Mouse (Mus musculus) thymus, adult 2 months (tissue): ENCODE results near the gene Aunip. TPM values are rescaled to one million over a fixed set of nuclear protein-coding genes. Genes with fewer than 3 reads are reported as not detected.

Experiments
- DNase-seq: peaks from one replicate; pipeline ENCODE4 v3.0.0; 2021
- H3K27ac ChIP-seq: fragments of 200-500 bp; 2 replicates; pipeline ENCODE4 v1.5.1; 2012; ENCODE audit warnings: low read length, control low read depth; ENCODE audit not compliant: control insufficient read depth, insufficient read depth
- H3K27me3 ChIP-seq: fragments of 200-500 bp; 2 replicates; pipeline ENCODE4 v1.6.1; 2012; ENCODE audit warnings: mild to moderate bottlenecking, low read length, moderate library complexity, mixed read lengths; ENCODE audit not compliant: control insufficient read depth, insufficient read depth
- H3K36me3 ChIP-seq: fragments of 200-500 bp; 2 replicates; pipeline ENCODE4 v1.6.1; 2012; ENCODE audit warnings: mild to moderate bottlenecking, low read length, moderate library complexity; ENCODE audit not compliant: control insufficient read depth, insufficient read depth
- H3K4me1 ChIP-seq: fragments of 200-500 bp; replicated peaks from 2 replicates; pipeline ENCODE4 v1.6.1; 2012; ENCODE audit warnings: low read length; ENCODE audit not compliant: control insufficient read depth, insufficient read depth
- H3K4me3 ChIP-seq: fragments of 200-500 bp; 2 replicates; pipeline ENCODE4 v1.5.1; 2012; ENCODE audit warnings: mild to moderate bottlenecking, low read length, control low read depth, moderate library complexity; ENCODE audit not compliant: control insufficient read depth, insufficient read depth
- CTCF ChIP-seq: fragments of 200-500 bp; IDR thresholded peaks from 2 replicates; pipeline ENCODE4 v1.5.1; 2012; ENCODE audit warnings: mild to moderate bottlenecking, control low read depth, low read length, moderate library complexity, borderline replicate concordance; ENCODE audit not compliant: control insufficient read depth, poor library complexity, insufficient read depth; ENCODE audit errors: extremely low read depth
- POLR2A ChIP-seq: fragments of 200-500 bp; IDR thresholded peaks from 2 replicates; pipeline ENCODE4 v1.6.1; 2012; ENCODE audit warnings: mild to moderate bottlenecking, low read length, control low read depth, moderate library complexity; ENCODE audit not compliant: control insufficient read depth, poor library complexity, insufficient read depth; ENCODE audit errors: extremely low read depth
- WGBS: fragments of 180-500 bp; shearing (Covaris S2); methylation state at CpG from one replicate; pipeline ENCODE4 v1.1.7; 2018; 5-methylcytosine and 5-hydroxymethylcytosine counted together
- polyA plus RNA-seq: library from polyadenylated mRNA; depleted of rRNA; stranded (reverse); fragments of >200 nt; gene quantifications from 2 replicates; pipeline ENCODE4 v1.2.3, GENCODE M21; 2012

Aunip gene
- polyA plus RNA-seq, 1 experiment = 2.1 TPM

DNA sequence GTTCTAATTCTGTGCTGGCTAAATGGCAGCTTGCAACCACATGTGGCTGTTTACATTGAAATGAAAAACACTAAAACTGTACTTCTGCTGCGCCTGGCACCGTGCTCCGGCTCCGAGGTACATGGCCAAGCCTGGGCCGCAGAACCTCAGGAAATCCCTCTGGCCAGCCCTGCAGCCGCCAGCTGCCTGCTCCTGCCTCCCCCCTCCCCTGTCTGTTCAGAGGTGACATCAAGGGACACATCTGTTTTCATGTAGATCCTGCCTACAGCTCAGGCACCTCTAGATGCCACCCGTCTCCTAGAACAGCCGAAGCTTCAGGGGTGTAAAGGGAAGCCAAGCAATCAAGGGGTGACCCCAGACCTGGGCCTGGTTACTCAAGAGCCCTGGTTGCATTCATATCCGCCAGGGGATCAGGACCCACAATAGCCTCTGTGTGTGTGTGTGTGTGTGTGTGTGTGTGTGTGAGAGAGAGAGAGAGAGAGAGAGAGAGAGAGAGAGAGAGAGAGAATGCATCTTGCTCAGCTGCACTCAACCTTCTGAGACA is 47.8 kb downstream of the Aunip start:
- DNase-seq = peak; percentile 46
- 11% methylated on average over 9 of the region's 9 CpGs for WGBS
- H3K4me3 ChIP-seq = no peak overlapping the region
- no peak overlapping the region for H3K27ac ChIP-seq
- TF ChIP-seq POLR2A (no peak), CTCF (no peak)
- no peaks in the 10 kb centered on the region for H3K36me3 ChIP-seq
- H3K27me3 ChIP-seq = no peaks in the 10 kb centered on the region
- peaks cover 15% of the 10 kb centered on the region for H3K4me1 ChIP-seq

DNA sequence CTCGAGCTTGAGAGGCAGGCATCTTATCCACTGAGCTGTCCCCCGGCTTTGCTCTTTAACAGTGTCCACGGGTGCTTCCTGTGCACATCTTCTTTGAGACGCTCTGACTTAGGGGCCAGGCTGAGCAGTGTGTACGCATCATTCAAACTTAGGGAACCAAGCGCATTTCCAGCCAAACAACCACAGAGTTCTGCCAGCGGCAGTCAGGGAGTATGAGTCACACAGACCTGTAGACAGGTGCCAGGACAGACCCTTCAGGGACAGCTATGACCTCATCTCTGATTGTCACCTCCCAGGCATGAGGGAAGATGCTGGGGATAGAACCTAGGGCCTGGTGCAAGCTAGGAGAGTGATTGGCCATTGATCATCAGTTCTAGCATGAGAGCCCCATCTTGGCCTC is 48.4 kb downstream of the Aunip start:
- 46% methylated on average over 7 of the region's 7 CpGs for WGBS
- TF ChIP-seq CTCF (no peak), POLR2A (0 out of 2 replicates have a peak, but pooled peaks have one; percentile 24)
- no peaks in the 10 kb centered on the region for H3K27me3 ChIP-seq
- no peaks in the 10 kb centered on the region for H3K36me3 ChIP-seq
- H3K27ac ChIP-seq = no peak overlapping the region
- no peak overlapping the region for H3K4me3 ChIP-seq
- peaks cover 15% of the 10 kb centered on the region for H3K4me1 ChIP-seq
- no peak for DNase-seq

DNA sequence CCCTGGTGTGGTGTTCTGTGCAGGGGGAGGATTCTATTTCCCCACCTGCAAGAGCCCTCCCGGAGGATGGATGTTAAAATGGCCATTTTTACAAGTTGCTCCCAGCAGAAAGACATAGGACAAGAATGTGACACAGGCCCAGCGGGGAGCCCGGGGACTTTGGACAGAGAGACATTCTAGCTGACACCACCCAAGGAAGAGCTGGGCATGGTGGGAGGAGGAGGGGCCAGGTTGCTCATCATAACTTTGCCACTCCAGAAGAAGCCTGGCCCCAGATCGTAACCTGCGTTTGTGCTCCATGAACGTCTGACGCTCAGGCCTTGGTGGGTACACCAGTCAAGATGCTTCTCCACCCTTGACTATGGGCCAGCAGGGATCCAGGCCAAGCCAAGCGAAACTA is 49.9 kb downstream of the Aunip start:
- TF ChIP-seq POLR2A = no peak
- no peak for TF ChIP-seq CTCF
- no peak for DNase-seq
- no peak overlapping the region for H3K4me3 ChIP-seq
- H3K36me3 ChIP-seq = no peaks in the 10 kb centered on the region
- no peaks in the 10 kb centered on the region for H3K27me3 ChIP-seq
- H3K4me1 ChIP-seq = peaks cover 15% of the 10 kb centered on the region
- 97% methylated on average over 8 of the region's 8 CpGs for WGBS
- H3K27ac ChIP-seq = no peak overlapping the region

DNA sequence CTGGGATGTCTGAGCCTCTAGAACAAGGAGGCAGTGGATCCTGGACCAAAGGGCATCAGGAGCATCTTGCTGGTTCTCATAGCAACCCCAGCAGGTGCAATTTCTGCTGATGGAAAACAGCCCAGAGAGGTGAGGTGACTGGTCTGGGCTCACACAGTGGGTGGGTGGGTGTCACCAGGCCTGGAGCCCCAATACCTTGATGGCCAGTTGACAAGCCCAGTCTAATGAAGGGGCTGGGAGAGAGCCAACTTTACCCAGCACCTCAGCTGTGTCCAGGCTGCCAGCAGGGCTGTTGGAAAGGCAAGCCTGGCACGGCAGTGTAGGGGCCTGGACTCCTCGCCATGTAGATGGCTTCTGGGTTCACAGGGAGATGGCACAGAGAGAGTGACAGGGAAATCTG is 51.2 kb downstream of the Aunip start:
- H3K4me1 ChIP-seq = peaks cover 15% of the 10 kb centered on the region
- TF ChIP-seq POLR2A (no peak), CTCF (no peak)
- no peaks in the 10 kb centered on the region for H3K36me3 ChIP-seq
- 95% methylated on average over 2 of the region's 2 CpGs for WGBS
- H3K27me3 ChIP-seq = no peaks in the 10 kb centered on the region
- no peak overlapping the region for H3K4me3 ChIP-seq
- H3K27ac ChIP-seq = no peak overlapping the region
- DNase-seq = no peak

GRCm38 (mm10) chr4:134563624-134564023 is 52.8 kb downstream of the Aunip start:
- Histone ChIP-seq H3K36me3 (no peaks in the 10 kb centered on the region), H3K27me3 (no peaks in the 10 kb centered on the region), H3K27ac (no peak overlapping the region), H3K4me3 (no peak overlapping the region), H3K4me1 (peaks cover 8% of the 10 kb centered on the region)
- WGBS = 97% methylated on average over 16 of the region's 16 CpGs
- TF ChIP-seq CTCF (no peak), POLR2A (no peak)
- DNase-seq = no peak

DNA sequence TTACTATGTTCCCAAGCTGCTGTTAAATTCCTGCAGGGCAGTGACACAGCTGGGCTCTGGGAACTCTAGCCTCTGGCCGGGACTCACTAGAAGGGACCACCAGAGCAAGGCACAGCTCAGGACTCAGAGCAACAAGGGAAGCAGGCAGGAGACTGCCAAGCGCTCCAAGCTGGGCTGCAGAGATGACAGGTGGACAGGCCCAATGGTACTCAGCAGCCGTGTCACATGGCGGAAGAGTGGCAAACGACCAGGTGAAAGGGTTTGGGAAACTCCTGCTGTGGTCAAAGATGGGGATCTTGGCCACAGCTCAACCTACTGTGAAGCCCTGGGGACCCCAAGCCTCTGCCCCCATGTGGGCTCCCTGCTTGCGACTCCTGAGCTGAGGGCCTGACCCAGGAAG is 53.3 kb downstream of the Aunip start:
- H3K4me1 ChIP-seq = peaks cover 4% of the 10 kb centered on the region
- no peak for TF ChIP-seq CTCF
- no peak for TF ChIP-seq POLR2A
- H3K27ac ChIP-seq = no peak overlapping the region
- no peaks in the 10 kb centered on the region for H3K36me3 ChIP-seq
- DNase-seq = no peak
- 91% methylated on average over 6 of the region's 6 CpGs for WGBS
- no peaks in the 10 kb centered on the region for H3K27me3 ChIP-seq
- no peak overlapping the region for H3K4me3 ChIP-seq
